Mouse (Mus musculus): ENCODE results near the gene Gm28845. TPM values are rescaled to one million over a fixed set of nuclear protein-coding genes. Genes with fewer than 3 reads are reported as not detected.

Gm28845 gene
- total RNA-seq (2021), result not detected
- long read RNA-seq, experiment 1, result 0 reads
- long read RNA-seq, experiment 2, result 0 reads

DNA sequence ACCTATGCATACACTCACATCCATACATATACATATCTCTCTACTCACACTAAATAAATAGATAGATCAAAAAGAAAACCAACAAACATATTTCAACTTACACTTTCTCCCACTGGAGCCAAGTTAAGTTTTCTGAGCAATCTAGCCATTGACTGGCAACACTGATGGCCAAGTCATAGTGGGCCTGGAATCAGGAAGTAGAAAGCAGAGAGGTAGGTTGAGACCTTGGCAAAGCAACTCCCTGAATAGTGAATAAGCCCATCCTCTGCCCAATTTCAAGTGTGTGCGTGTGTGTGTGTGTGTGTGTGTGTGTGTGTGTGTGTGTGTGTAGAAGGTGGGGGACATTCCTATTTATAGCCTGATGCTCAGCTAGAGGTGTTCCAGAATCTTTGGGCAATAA lies at the start of gene Gm28845:
TSS of gene Gm28845 (minus strand) at position 121 of the 400 bp plus-strand sequence.
- DNase-seq (ENCODE audit: low spot score in 2 of 2), result no peak

GRCm38 (mm10) chr1:65167496-65167895 lies 48.1 kb upstream of the Gm28845 start:
- no peak for DNase-seq (ENCODE audit: low spot score in 2 of 2)

DNA sequence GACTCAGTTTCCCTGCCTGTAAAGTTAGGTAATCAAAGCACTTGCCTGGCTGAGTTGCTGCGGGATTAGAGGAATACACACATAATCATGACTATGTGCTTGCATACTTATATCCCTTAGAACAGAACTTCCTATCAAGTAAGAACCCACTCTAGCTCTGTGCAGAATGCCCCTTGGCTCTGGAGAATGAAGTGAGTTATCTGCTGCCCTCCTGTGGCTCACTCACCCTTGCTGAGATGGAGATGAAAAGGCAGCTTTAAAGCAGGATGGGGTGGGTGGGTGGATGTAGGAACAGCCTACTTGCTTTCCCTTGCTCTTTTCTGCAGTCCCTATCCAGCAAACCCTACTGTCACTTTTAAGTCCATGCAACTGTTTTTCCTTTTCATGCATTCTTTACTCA lies 42.9 kb upstream of the Gm28845 start:
- DNase-seq (ENCODE audit: low spot score in 2 of 2), result no peak

GRCm38 (mm10) chr1:65156111-65156510 lies 36.8 kb upstream of the Gm28845 start:
- DNase-seq (ENCODE audit: low spot score in 2 of 2), result no peak

GRCm38 (mm10) chr1:65154814-65155213 lies 35.5 kb upstream of the Gm28845 start:
- DNase-seq (ENCODE audit: low spot score in 2 of 2), result no peak

DNA sequence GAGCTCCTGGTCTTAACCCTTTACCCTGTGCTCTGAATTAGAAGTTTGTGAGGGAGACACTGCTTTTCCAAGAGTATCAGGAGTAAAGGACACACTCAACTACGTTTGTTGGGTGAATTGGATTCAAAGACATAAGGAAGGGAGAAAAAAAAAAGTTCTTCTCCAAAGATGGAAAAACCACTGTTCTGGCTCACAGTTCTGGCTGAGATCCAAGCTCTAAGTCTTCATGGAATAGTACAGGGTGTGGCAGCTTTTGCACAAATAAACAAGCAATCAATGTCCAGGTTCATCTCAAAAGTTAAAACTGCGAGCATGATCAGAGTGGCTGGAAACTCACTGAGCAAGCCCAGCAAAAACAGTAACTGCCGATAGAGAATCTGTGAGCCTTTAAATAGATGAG lies 28.6 kb upstream of the Gm28845 start:
- no peak for DNase-seq (ENCODE audit: low spot score in 2 of 2)

DNA sequence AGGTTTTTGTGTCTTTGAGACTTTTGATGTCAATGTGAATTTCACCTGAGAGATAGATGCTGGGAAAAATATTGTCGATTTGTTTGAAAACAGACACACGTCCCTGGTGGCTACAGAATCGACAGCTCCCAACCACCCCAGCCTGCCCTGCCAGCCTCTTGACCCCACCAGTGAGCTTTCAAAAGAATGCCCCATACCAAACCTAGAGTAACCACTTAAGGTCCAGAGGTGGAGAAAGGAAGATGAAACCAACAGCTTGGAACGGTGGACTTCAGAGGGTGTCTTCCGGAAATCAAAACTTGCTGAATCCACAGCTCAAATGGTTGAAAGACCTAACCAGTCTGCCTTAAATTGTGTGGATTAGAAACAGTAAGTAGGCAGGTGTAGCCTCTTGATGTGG lies 28.0 kb upstream of the Gm28845 start:
- no peak for DNase-seq (ENCODE audit: low spot score in 2 of 2)

DNA sequence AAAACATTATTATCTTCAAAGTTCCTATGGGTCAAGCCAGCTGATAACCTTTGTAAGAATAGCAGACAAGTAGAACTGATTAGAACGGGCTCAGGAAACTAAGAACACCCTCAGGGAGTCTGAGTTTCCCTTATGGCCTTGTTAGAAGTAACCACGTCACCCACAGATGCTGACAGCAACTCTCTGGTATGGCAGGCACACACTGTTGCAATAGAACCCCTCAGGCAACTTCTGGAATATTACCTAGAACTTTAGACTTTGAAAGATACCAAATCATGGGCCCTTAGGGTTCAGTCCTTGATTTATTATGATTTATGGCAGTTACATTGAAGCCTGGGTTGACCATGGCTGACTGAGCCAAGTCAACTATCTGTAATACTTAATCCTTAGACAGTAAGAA lies 27.2 kb upstream of the Gm28845 start:
- no peak for DNase-seq (ENCODE audit: low spot score in 2 of 2)

DNA sequence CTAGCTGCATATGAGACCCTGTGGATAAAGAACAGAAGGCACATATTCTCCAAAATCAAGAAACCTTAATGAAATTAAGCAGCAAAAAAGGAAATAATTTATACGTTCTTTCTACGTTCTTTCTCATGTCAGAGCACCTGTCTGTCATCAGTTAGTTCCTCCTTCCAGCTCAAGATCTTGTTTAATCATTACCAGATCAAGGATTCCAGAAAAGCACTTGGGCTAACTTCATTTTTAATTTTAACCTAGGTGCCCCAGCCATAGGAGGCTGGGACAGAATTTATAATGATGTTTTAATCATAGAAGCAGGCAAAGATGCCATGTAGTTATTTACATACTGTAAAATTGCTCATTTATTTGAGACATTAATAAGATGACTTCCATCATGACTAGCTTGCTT lies 25.4 kb upstream of the Gm28845 start:
- DNase-seq (ENCODE audit: low spot score in 2 of 2), result no peak

DNA sequence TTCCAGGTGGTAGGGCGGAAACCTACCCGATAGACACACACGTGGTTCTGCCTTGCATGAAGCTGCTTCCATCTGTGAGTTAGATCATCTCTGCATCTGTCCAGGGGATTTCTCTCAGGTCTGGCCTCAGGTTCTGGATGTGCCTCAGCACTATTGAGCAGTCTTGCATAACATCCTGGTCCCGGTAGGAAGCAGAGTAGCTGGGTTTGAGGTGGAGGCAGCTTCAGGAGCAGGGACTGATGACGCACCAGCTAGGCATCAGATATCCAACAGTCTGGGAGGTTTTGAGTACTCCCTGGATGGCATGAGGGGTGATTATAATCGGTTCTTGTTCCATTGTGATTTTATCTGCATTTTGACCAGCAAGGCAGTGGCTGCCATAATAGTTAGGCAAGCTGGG lies 18.2 kb upstream of the Gm28845 start:
- DNase-seq (ENCODE audit: low spot score in 2 of 2), result no peak

DNA sequence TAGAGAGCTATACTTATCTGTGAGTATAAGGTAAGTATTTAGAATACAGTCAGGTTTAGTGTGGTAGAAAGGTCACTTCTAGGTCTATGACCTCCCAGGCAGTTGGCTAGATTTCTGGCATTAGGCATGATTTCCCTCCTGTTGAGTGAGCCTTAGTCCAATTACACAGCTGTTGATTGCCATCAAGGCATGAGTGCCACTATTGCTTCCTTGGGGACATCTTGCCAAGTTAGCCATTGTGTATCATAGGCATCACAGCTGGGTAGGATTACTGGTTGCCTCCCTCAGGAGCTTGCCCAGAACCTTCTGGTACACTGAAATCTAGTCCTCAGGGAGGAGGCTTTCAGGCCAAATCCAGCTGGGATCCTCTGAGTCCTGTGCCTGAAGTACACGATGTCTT lies 13.5 kb upstream of the Gm28845 start:
- DNase-seq (ENCODE audit: low spot score in 2 of 2), result no peak

GRCm38 (mm10) chr1:65131671-65132070 lies 12.3 kb upstream of the Gm28845 start:
- DNase-seq (ENCODE audit: low spot score in 2 of 2), result no peak

- no peak for DNase-seq (ENCODE audit: low spot score in 2 of 2)
These were observed 10.9 kb upstream of the Gm28845 start for GRCm38 (mm10) chr1:65130226-65130625.

DNA sequence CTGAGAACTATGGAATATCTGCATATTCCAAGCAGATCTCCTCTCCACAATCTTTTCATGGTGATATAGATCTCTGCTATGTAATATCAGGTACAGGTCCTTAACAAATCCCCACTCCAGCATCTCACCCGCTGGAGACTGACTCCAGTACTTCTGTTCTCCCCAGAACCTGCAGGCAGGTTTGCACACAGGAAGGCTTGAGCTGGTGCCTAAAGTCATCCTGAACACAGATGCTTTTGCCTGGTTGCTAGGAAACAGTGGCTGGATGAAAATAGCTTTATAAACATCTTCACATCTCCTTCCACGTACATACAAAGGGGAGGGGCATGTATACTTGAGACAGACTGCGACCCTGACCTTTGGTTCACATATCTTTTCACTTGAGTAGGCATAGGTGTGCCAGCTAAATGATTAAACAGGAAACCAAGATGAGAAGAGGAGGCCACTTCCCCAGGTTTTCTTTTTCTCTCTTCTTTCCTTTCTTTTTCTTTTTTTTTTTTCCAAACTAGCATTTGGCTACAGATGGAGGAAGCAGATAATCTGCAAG lies 10.3 kb upstream of the Gm28845 start:
- no peak for DNase-seq (ENCODE audit: low spot score in 2 of 2)

GRCm38 (mm10) chr1:65122574-65123372 lies 3.4 kb upstream of the Gm28845 start, which contains the start of gene D630023F18Rik:
TSS of gene D630023F18Rik (minus strand) at chr1:65123214.
- no peak for DNase-seq (ENCODE audit: low spot score in 2 of 2)

GRCm38 (mm10) chr1:65118150-65118913 lies 1.0 kb downstream of the Gm28845 start:
- no peak for DNase-seq (ENCODE audit: low spot score in 2 of 2)

DNA sequence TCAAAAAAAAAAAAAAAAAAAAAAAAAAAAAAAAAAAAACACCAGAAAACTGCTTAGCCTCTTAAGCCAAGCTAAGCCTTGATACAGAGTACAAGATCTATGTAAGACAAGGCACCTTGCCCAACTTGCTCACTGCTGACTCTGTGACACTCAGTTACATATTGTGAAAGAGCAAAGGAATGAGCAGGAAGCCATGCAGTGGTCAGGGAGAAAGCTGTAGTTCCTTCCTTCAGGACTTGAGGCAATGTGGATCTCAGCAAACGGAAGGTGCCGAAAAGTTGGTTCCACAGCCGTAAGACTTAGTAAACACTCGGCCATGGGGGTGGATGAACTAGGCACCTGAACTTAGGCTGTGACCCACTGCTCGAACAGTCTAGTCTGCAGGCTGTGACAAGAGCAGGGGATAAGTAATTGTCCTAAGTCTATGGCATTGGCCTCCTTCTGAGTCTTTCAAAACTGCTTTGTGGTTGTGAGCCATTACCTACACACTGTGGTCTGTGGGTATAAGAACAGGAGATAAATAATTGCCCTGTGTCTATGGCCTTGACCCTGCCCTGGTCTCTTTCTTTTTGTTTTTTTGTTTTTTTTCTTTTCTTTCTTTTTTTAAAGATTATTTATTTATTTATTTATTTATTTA lies 5.7 kb downstream of the Gm28845 start:
- no peak for DNase-seq (ENCODE audit: low spot score in 2 of 2)

DNA sequence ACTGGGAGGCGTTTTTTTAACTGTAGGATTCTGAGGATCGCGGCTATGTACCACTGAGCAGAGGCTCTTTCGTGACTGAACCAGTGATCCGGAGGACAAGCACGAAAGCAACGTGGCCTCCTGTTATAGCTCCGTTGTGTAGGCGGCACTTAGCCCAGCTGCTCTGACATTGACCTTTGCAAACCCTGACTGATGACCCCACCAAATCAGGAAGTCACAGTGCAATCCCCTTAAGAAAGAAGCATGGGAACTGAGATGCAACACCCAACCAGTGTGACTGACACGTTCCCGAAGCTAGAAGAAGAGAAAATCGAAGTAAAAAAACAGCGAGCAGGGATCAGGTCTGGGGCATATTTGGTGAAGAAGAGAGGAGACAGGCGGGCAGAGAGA lies 6.6 kb downstream of the Gm28845 start:
- DNase-seq (ENCODE audit: low spot score in 2 of 2), result no peak

DNA sequence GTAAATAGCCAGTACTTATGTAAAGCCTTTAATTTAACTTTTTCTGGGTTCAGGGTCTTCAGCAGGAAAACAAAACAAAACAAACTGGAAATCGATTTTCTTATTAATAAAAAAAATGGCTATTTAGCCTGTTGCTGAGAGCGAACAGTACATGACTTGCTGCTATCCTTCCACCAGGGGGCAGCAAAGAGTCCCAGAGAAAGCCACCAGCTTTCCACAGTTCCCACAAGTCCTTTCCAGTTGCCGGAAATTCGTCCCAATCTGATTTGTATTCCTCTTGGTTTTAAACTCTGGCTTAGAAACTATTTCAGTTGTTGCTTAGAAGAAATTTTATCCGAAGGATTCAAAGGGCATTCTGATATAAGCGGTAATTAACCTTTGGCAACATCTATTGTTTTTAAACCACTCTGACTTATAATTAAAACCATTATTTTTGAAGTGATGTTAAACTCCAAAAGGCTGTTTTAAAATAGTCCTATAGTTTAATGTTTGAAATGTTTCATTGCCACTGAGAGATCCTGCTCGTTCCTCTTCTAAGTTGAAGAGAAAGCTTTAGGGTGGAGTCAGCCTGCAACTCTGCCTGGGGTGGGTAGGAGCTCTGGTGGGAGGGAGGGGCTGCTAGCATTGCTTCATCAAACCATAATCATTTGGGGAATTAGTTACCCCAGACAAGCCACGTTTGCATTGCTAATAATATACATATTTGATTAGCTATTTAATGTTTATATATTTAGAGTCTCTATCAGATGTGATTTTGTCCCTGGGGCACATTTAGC lies 7.1 kb downstream of the Gm28845 start:
- DNase-seq (ENCODE audit: low spot score in 2 of 2), result peak; percentile 51 to 71

GRCm38 (mm10) chr1:65109756-65110435 lies 9.5 kb downstream of the Gm28845 start:
- DNase-seq (ENCODE audit: low spot score in 2 of 2), result no peak
